Mouse (Mus musculus): ENCODE results near the gene Slc8b1. TPM values are rescaled to one million over a fixed set of nuclear protein-coding genes. Genes with fewer than 3 reads are reported as not detected.

Slc8b1 gene
- 12.1 and 14.7 TPM in 2 replicates for polyA plus RNA-seq (2015; fragmentation: Nextera tagmentation; extraction: Ambion mirVana)

- peak; percentile 97 for DNase-seq (ENCODE audit: low spot score)
- TF ChIP-seq CTCF (IDR thresholded peaks at IDR 0.05) (no peak), EP300 (IDR thresholded peaks at IDR 0.05) (no peak)
- ATAC-seq: peak; percentile 96
- peak within 1 kb of the TSS; percentile 55 for H3K4me3 ChIP-seq (ENCODE audit: low read depth, low read length)
- no peaks in the 10 kb centered on the region for H3K36me3 ChIP-seq (ENCODE audit: insufficient read depth, low read length)
- peak within 1 kb of the TSS; percentile 70 for H3K4me2 ChIP-seq (replicated peaks; ENCODE audit: low read depth, low read length)
- no peaks in the 10 kb centered on the region for H3K9me3 ChIP-seq (ENCODE audit: low read length)
- no peaks in the 10 kb centered on the region for H3K27me3 ChIP-seq (replicated peaks; ENCODE audit: insufficient read depth, low read length)
- H3K4me1 ChIP-seq (ENCODE audit: insufficient read depth, low read depth, low read length): peaks cover 6% of the 10 kb centered on the region
- H3K27ac ChIP-seq (ENCODE audit: low read length): peak within 1 kb of the TSS; percentile 71
- under 1% methylated on average over 36 of the region's 36 CpGs for WGBS
- H3K9ac ChIP-seq (replicated peaks; ENCODE audit: low read depth): peak within 1 kb of the TSS; percentile 43
Observed at GRCm38 (mm10) chr5:120510982-120511642, at the start of gene Slc8b1. Gene Slc8b1, plus strand, starts transcription at chr5:120511168.

- Histone ChIP-seq H3K4me2 (replicated peaks; ENCODE audit: low read depth, low read length) (no peak overlapping the region), H3K36me3 (ENCODE audit: insufficient read depth, low read length) (no peaks in the 10 kb centered on the region), H3K4me1 (ENCODE audit: insufficient read depth, low read depth, low read length) (no peaks in the 10 kb centered on the region), H3K9ac (replicated peaks; ENCODE audit: low read depth) (no peak overlapping the region), H3K9me3 (ENCODE audit: low read length) (0 out of 2 replicates have a peak, but pooled peaks cover 2% of the 10 kb centered on the region), H3K27me3 (replicated peaks; ENCODE audit: insufficient read depth, low read length) (no peaks in the 10 kb centered on the region), H3K27ac (ENCODE audit: low read length) (no peak overlapping the region), H3K4me3 (ENCODE audit: low read depth, low read length) (no peak overlapping the region)
- DNase-seq (ENCODE audit: low spot score) (no peak), ATAC-seq (no peak)
- 62% methylated on average over 15 of the region's 15 CpGs for WGBS
- TF ChIP-seq CTCF (IDR thresholded peaks at IDR 0.05) (no peak), EP300 (IDR thresholded peaks at IDR 0.05) (no peak)
Observed at GRCm38 (mm10) chr5:120461902-120462301, 49.1 kb upstream of the Slc8b1 start.

GRCm38 (mm10) chr5:120464321-120464720 lies 46.6 kb upstream of the Slc8b1 start:
- H3K36me3 ChIP-seq (ENCODE audit: insufficient read depth, low read length): no peaks in the 10 kb centered on the region
- no peak overlapping the region for H3K4me2 ChIP-seq (replicated peaks; ENCODE audit: low read depth, low read length)
- 81% methylated on average over 4 of the region's 4 CpGs for WGBS
- DNase-seq (ENCODE audit: low spot score): no peak
- TF ChIP-seq CTCF (IDR thresholded peaks at IDR 0.05) (peak; percentile 35), EP300 (IDR thresholded peaks at IDR 0.05) (no peak)
- no peak for ATAC-seq
- H3K9ac ChIP-seq (replicated peaks; ENCODE audit: low read depth): no peak overlapping the region
- no peak overlapping the region for H3K4me3 ChIP-seq (ENCODE audit: low read depth, low read length)
- H3K4me1 ChIP-seq (ENCODE audit: insufficient read depth, low read depth, low read length): no peaks in the 10 kb centered on the region
- H3K27me3 ChIP-seq (replicated peaks; ENCODE audit: insufficient read depth, low read length): no peaks in the 10 kb centered on the region
- H3K9me3 ChIP-seq (ENCODE audit: low read length): 0 out of 2 replicates have a peak, but pooled peaks cover 2% of the 10 kb centered on the region
- H3K27ac ChIP-seq (ENCODE audit: low read length): no peak overlapping the region

- Histone ChIP-seq H3K36me3 (ENCODE audit: insufficient read depth, low read length) (no peaks in the 10 kb centered on the region), H3K27ac (ENCODE audit: low read length) (no peak overlapping the region), H3K9me3 (ENCODE audit: low read length) (0 out of 2 replicates have a peak, but pooled peaks cover 2% of the 10 kb centered on the region), H3K4me3 (ENCODE audit: low read depth, low read length) (no peak overlapping the region), H3K9ac (replicated peaks; ENCODE audit: low read depth) (no peak overlapping the region), H3K4me2 (replicated peaks; ENCODE audit: low read depth, low read length) (no peak overlapping the region), H3K4me1 (ENCODE audit: insufficient read depth, low read depth, low read length) (no peaks in the 10 kb centered on the region), H3K27me3 (replicated peaks; ENCODE audit: insufficient read depth, low read length) (no peaks in the 10 kb centered on the region)
- DNase-seq (ENCODE audit: low spot score) (no peak), ATAC-seq (no peak)
- peak; percentile 64 for TF ChIP-seq CTCF (IDR thresholded peaks at IDR 0.05)
- no peak for TF ChIP-seq EP300 (IDR thresholded peaks at IDR 0.05)
- 36% methylated on average over 5 of the region's 5 CpGs for WGBS
Observed at GRCm38 (mm10) chr5:120465062-120465461, 45.9 kb upstream of the Slc8b1 start.

- TF ChIP-seq EP300 (IDR thresholded peaks at IDR 0.05) (no peak), CTCF (IDR thresholded peaks at IDR 0.05) (no peak)
Observed at GRCm38 (mm10) chr5:120465860-120466259, 45.1 kb upstream of the Slc8b1 start.

GRCm38 (mm10) chr5:120467026-120467425 lies 43.9 kb upstream of the Slc8b1 start:
- no peak overlapping the region for H3K9ac ChIP-seq (replicated peaks; ENCODE audit: low read depth)
- ATAC-seq (no peak), DNase-seq (ENCODE audit: low spot score) (peak; percentile 19)
- H3K27me3 ChIP-seq (replicated peaks; ENCODE audit: insufficient read depth, low read length): no peaks in the 10 kb centered on the region
- H3K36me3 ChIP-seq (ENCODE audit: insufficient read depth, low read length): no peaks in the 10 kb centered on the region
- WGBS: 13% methylated on average over 4 of the region's 4 CpGs
- TF ChIP-seq CTCF (IDR thresholded peaks at IDR 0.05) (no peak), EP300 (IDR thresholded peaks at IDR 0.05) (no peak)
- no peak overlapping the region for H3K4me3 ChIP-seq (ENCODE audit: low read depth, low read length)
- H3K27ac ChIP-seq (ENCODE audit: low read length): no peak overlapping the region
- no peaks in the 10 kb centered on the region for H3K4me1 ChIP-seq (ENCODE audit: insufficient read depth, low read depth, low read length)
- 0 out of 2 replicates have a peak, but pooled peaks cover 2% of the 10 kb centered on the region for H3K9me3 ChIP-seq (ENCODE audit: low read length)
- H3K4me2 ChIP-seq (replicated peaks; ENCODE audit: low read depth, low read length): 0 out of 2 replicates have a peak overlapping the region, but pooled peaks have one; percentile 14

More at GRCm38 (mm10) chr5:120465860-120466259, 45.1 kb upstream of the Slc8b1 start:
- no peak overlapping the region for H3K4me3 ChIP-seq (ENCODE audit: low read depth, low read length)
- no peaks in the 10 kb centered on the region for H3K4me1 ChIP-seq (ENCODE audit: insufficient read depth, low read depth, low read length)
- DNase-seq (ENCODE audit: low spot score) (peak; percentile 48), ATAC-seq (peak; percentile 73)
- H3K27me3 ChIP-seq (replicated peaks; ENCODE audit: insufficient read depth, low read length): no peaks in the 10 kb centered on the region
- H3K9me3 ChIP-seq (ENCODE audit: low read length): 0 out of 2 replicates have a peak, but pooled peaks cover 2% of the 10 kb centered on the region
- H3K27ac ChIP-seq (ENCODE audit: low read length): no peak overlapping the region
- no peak overlapping the region for H3K4me2 ChIP-seq (replicated peaks; ENCODE audit: low read depth, low read length)
- H3K36me3 ChIP-seq (ENCODE audit: insufficient read depth, low read length): no peaks in the 10 kb centered on the region
- no peak overlapping the region for H3K9ac ChIP-seq (replicated peaks; ENCODE audit: low read depth)
- WGBS: 50% methylated on average over 6 of the region's 6 CpGs
